Mouse (Mus musculus): Measurements from ENCODE around the gene B4galt3. TPM values are rescaled to one million over a fixed set of nuclear protein-coding genes. Genes with fewer than 3 reads are reported as not detected.

B4galt3 gene
- polyA plus RNA-seq, 1 experiment from 2014 or later: 23.2 TPM

DNA sequence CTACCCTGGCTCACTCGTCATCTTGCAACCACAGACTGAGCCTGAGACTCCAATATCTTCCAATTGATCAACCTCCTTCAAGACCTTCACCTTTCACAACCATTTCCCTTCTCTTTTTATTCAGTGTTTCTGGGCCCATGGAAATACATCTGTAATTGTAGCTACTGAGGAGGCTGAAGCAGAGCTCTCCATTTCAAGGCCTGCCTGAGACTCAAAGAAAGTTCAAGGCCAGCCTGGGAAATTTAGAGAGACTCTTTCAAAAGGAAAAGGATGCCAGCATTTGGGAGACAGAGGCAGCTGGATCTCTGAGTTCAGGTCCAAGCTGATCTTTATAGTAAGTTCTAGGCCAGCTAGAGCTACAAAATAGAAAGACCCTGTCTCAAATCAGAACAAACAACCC lies 42.2 kb upstream of the B4galt3 start:
- H3K9me3 ChIP-seq (replicated peaks; ENCODE audit: control insufficient read depth, low read length): no peaks in the 10 kb centered on the region
- ATAC-seq (ENCODE audit: low read depth): no peak

DNA sequence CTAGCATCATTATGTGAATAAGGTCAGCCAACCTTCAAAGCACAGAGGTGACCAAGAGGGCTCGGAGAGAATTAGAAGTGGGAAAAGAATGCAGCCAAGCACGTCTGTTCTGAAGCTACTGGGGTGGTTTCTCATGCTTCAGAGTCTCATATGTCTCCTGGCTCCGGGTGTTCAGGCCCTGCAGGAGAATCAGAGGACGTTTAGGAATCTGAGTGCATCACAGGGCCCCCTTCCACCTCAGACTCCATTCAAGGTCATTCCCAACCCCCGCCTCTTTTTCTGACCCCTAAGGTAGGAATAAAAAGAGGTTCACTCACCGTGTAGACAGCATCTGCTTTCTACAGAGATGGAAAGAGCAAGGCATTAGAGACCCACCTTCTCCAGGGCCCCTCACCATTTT lies 40.4 kb upstream of the B4galt3 start:
- 65% methylated on average over 6 of the region's 6 CpGs for WGBS (ENCODE audit: insufficient replicate concordance)
- Histone ChIP-seq H3K4me1 (ENCODE audit: control insufficient read depth, low read depth, low read length) (peaks cover 21% of the 10 kb centered on the region), H3K27me3 (ENCODE audit: control insufficient read depth, insufficient read depth, low read depth, low read length) (no peaks in the 10 kb centered on the region), H3K9me3 (replicated peaks; ENCODE audit: control insufficient read depth, low read length) (no peaks in the 10 kb centered on the region), H3K4me2 (ENCODE audit: low read depth, low read length) (no peak overlapping the region), H3K27ac (ENCODE audit: low read length) (no peak overlapping the region), H3K4me3 (ENCODE audit: low read depth, low read length) (no peak overlapping the region), H3K9ac (ENCODE audit: low read depth, low read length) (no peak overlapping the region), H3K36me3 (ENCODE audit: control insufficient read depth, insufficient read depth) (no peaks in the 10 kb centered on the region)
- no peak for ATAC-seq (ENCODE audit: low read depth)

More for the DNA sequence above, 42.2 kb upstream of the B4galt3 start:
- H3K4me2 ChIP-seq (ENCODE audit: low read depth, low read length): no peak overlapping the region
- no peaks in the 10 kb centered on the region for H3K27me3 ChIP-seq (ENCODE audit: control insufficient read depth, insufficient read depth, low read depth, low read length)
- H3K4me1 ChIP-seq (ENCODE audit: control insufficient read depth, low read depth, low read length): peaks cover 14% of the 10 kb centered on the region
- no peak overlapping the region for H3K27ac ChIP-seq (ENCODE audit: low read length)
- 18% methylated on average over 1 of the region's 1 CpGs for WGBS (ENCODE audit: insufficient replicate concordance)
- no peak overlapping the region for H3K9ac ChIP-seq (ENCODE audit: low read depth, low read length)
- H3K36me3 ChIP-seq (ENCODE audit: control insufficient read depth, insufficient read depth): no peaks in the 10 kb centered on the region
- H3K4me3 ChIP-seq (ENCODE audit: low read depth, low read length): no peak overlapping the region

DNA sequence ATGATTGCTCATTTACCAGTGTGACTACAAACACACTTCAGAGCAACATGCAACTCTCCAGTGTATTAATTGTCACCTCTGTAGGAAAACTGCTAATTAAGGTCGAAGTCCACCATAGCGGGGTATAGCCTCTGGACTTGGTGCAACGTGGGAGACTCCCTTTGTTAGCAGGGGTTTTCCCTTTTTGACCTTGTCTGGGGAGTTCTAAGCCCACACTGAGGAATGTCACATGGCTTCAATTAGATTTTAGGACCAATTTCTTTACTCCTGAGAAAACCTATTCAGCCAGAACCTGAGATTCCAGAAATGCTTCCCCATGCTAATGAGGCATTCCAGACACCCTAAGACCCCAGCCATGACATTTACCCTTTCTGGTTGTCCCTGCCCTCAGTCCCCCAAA lies 39.9 kb upstream of the B4galt3 start:
- Histone ChIP-seq H3K4me1 (ENCODE audit: control insufficient read depth, low read depth, low read length) (peaks cover 21% of the 10 kb centered on the region), H3K27me3 (ENCODE audit: control insufficient read depth, insufficient read depth, low read depth, low read length) (no peaks in the 10 kb centered on the region), H3K4me2 (ENCODE audit: low read depth, low read length) (no peak overlapping the region), H3K36me3 (ENCODE audit: control insufficient read depth, insufficient read depth) (no peaks in the 10 kb centered on the region), H3K27ac (ENCODE audit: low read length) (no peak overlapping the region), H3K9ac (ENCODE audit: low read depth, low read length) (no peak overlapping the region), H3K9me3 (replicated peaks; ENCODE audit: control insufficient read depth, low read length) (no peaks in the 10 kb centered on the region), H3K4me3 (ENCODE audit: low read depth, low read length) (no peak overlapping the region)
- ATAC-seq (ENCODE audit: low read depth): no peak
- WGBS (ENCODE audit: insufficient replicate concordance): 69% methylated on average over 3 of the region's 3 CpGs

DNA sequence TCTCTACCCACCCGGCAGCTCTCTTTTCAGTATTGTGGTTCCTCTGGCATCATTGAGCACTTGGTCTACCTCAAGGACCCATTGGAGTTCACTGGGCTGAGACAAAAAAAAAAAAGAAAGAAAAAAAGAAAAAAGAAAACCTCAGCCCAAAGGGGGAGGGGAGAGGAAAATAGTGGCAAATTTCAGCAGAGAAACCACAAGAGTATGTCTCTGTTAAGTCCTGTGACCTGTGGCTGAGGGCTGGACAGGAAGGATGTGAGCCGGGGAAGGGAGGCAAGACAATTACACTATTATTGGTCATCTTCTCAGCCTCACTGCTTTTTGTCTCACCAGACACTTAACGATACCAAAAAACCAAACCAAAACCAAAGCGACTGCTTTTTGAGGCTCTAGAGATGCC lies 38.3 kb upstream of the B4galt3 start:
- Histone ChIP-seq H3K4me3 (ENCODE audit: low read depth, low read length) (peak overlapping the region; percentile 47), H3K36me3 (ENCODE audit: control insufficient read depth, insufficient read depth) (peaks cover 7% of the 10 kb centered on the region), H3K9me3 (replicated peaks; ENCODE audit: control insufficient read depth, low read length) (no peaks in the 10 kb centered on the region), H3K4me2 (ENCODE audit: low read depth, low read length) (0 out of 2 replicates have a peak overlapping the region, but pooled peaks have one; percentile 26), H3K27me3 (ENCODE audit: control insufficient read depth, insufficient read depth, low read depth, low read length) (no peaks in the 10 kb centered on the region), H3K9ac (ENCODE audit: low read depth, low read length) (no peak overlapping the region), H3K27ac (ENCODE audit: low read length) (no peak overlapping the region; the same call in 1 of the 2 replicates), H3K4me1 (ENCODE audit: control insufficient read depth, low read depth, low read length) (peaks cover 21% of the 10 kb centered on the region)
- no peak for ATAC-seq (ENCODE audit: low read depth)
- WGBS (ENCODE audit: insufficient replicate concordance): 35% methylated on average over 4 of the region's 4 CpGs

DNA sequence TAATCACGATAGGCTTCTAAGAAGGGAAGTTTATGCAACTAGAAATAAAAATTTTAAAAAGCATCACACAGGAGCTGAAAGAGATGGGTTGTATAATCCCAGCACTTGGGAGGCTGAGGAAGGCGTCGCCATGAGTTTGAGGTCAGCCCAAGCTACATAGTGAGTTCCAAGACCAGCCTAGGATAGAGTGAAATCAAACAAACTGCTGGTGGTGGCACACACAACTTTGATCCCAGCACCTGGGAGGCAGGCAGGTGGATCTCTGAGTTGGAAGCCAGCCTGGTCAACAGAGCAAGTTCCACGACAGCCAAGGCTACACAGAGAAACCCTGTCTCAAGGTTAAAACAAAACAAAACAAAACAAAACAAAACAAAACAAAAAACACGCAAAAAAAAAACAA lies 37.8 kb upstream of the B4galt3 start:
- H3K4me1 ChIP-seq (ENCODE audit: control insufficient read depth, low read depth, low read length): peaks cover 21% of the 10 kb centered on the region
- peak overlapping the region; percentile 26; the same call in 1 of the 2 replicates for H3K4me2 ChIP-seq (ENCODE audit: low read depth, low read length)
- WGBS (ENCODE audit: insufficient replicate concordance): 52% methylated on average over 5 of the region's 5 CpGs
- no peaks in the 10 kb centered on the region for H3K9me3 ChIP-seq (replicated peaks; ENCODE audit: control insufficient read depth, low read length)
- H3K9ac ChIP-seq (ENCODE audit: low read depth, low read length): no peak overlapping the region; the same call in 1 of the 2 replicates
- peak overlapping the region; percentile 47 for H3K4me3 ChIP-seq (ENCODE audit: low read depth, low read length)
- no peaks in the 10 kb centered on the region for H3K27me3 ChIP-seq (ENCODE audit: control insufficient read depth, insufficient read depth, low read depth, low read length)
- H3K36me3 ChIP-seq (ENCODE audit: control insufficient read depth, insufficient read depth): peaks cover 10% of the 10 kb centered on the region
- ATAC-seq (ENCODE audit: low read depth): 0 out of 2 replicates have a peak, but pooled peaks have one; percentile 17
- H3K27ac ChIP-seq (ENCODE audit: low read length): peak overlapping the region; percentile 61; the same call in 1 of the 2 replicates

DNA sequence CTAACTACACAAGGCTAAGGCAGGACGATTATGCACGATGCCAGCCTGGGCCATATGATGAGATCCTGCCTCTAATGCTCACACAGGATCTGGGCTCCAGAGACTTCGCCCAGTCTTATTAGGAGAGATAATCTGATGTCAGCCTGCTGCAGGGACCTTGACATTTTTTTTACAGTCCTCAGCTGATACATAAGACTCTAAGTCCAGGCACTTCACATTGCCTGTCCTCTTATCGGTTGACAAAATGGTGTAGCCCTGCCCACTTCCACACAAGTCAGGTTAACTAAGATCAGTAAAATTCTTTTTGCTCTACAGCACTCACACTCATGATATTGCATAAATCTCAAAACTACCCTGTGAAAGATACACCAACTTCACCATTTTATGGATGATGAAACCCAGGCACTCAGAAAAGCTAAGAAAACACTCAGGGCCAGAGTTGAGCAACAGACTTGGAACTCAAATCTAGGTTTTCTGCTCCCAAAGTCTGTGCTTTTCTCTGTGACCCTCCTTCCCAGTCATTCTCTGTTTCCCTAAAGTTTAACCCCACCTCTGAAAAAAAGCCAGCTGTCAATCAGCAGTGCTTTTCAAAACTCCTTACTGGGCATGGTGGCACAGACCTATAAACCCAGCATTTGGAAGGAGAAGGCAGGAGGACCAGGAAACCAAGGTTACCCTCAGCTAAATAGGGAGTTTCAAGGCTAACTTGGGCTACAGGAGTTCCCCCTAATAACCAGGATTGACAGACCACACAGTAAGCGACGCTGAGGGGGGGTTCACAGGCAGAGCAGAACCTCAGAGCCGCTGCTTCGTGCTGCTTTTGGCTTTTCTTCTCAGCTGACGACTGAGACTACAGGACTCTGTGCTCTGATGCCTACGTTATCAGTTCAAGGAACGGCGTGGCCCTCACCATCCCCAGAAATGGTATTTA lies 37.1 kb upstream of the B4galt3 start:
- Histone ChIP-seq H3K9ac (ENCODE audit: low read depth, low read length) (peak overlapping the region; percentile 16; the same call in 1 of the 2 replicates), H3K4me1 (ENCODE audit: control insufficient read depth, low read depth, low read length) (peaks cover 24% of the 10 kb centered on the region), H3K9me3 (replicated peaks; ENCODE audit: control insufficient read depth, low read length) (no peaks in the 10 kb centered on the region), H3K4me2 (ENCODE audit: low read depth, low read length) (peak overlapping the region; percentile 26; the same call in 1 of the 2 replicates), H3K4me3 (ENCODE audit: low read depth, low read length) (peak overlapping the region; percentile 47), H3K27me3 (ENCODE audit: control insufficient read depth, insufficient read depth, low read depth, low read length) (no peaks in the 10 kb centered on the region), H3K27ac (ENCODE audit: low read length) (peak overlapping the region; percentile 61), H3K36me3 (ENCODE audit: control insufficient read depth, insufficient read depth) (peaks cover 13% of the 10 kb centered on the region)
- ATAC-seq (ENCODE audit: low read depth): no peak; the same call in 1 of the 2 replicates
- 35% methylated on average over 12 of the region's 12 CpGs for WGBS (ENCODE audit: insufficient replicate concordance)

DNA sequence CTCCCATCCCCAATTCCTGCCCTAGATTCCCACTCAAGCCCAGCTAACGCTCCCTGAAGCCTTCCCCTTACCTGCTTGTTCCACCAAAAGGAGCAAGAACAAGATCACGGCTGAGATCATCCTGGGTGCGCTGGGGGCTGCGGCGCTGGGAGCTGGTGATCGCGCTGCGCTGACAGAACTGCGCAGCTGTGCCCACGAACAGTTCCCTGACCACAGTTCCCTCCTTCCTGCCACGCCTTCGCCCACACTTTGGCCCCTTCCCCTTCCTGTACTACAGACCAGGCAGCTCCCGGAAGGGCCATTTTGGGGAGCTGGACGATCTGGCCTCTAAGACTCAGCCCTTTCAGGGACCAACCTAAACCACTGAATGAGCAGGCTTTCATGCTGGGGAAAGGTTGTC lies 36.0 kb upstream of the B4galt3 start, which contains the start of gene Fcer1g:
Gene Fcer1g, minus strand, starts transcription at position 240 of the 400 bp plus-strand sequence.
- Histone ChIP-seq H3K36me3 (ENCODE audit: control insufficient read depth, insufficient read depth) (peaks cover 20% of the 10 kb centered on the region), H3K4me3 (ENCODE audit: low read depth, low read length) (peak within 1 kb of the TSS; percentile 47), H3K9ac (ENCODE audit: low read depth, low read length) (peak within 1 kb of the TSS; percentile 7; the same call in 1 of the 2 replicates), H3K27me3 (ENCODE audit: control insufficient read depth, insufficient read depth, low read depth, low read length) (no peaks in the 10 kb centered on the region), H3K9me3 (replicated peaks; ENCODE audit: control insufficient read depth, low read length) (no peaks in the 10 kb centered on the region), H3K4me2 (ENCODE audit: low read depth, low read length) (no peak within 1 kb of the TSS), H3K27ac (ENCODE audit: low read length) (peak within 1 kb of the TSS; percentile 61), H3K4me1 (ENCODE audit: control insufficient read depth, low read depth, low read length) (peaks cover 24% of the 10 kb centered on the region)
- ATAC-seq (ENCODE audit: low read depth): no peak
- 26% methylated on average over 14 of the region's 14 CpGs for WGBS (ENCODE audit: insufficient replicate concordance)

DNA sequence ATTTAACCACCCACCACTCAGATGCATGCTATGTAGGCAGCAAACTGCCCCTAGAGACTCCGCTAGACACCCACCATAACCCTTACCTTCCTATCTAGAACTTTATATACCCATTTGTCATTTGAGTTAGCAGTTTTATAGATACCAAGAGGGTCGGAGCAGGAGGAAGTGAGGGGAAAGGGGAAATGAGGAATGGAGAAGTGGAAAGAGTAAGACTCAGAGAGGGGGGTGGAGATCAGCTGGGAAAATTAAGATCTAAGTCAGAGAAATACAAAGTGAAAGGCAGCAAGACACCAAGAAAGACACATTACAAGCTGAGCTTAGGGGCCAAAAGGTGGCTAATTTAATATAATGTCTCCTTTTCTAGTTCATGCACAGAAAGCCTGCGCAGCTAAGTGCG lies 35.6 kb upstream of the B4galt3 start:
- Histone ChIP-seq H3K4me1 (ENCODE audit: control insufficient read depth, low read depth, low read length) (peaks cover 24% of the 10 kb centered on the region), H3K4me2 (ENCODE audit: low read depth, low read length) (no peak overlapping the region), H3K4me3 (ENCODE audit: low read depth, low read length) (no peak overlapping the region), H3K9me3 (replicated peaks; ENCODE audit: control insufficient read depth, low read length) (no peaks in the 10 kb centered on the region), H3K27me3 (ENCODE audit: control insufficient read depth, insufficient read depth, low read depth, low read length) (no peaks in the 10 kb centered on the region), H3K27ac (ENCODE audit: low read length) (peak overlapping the region; percentile 29), H3K9ac (ENCODE audit: low read depth, low read length) (no peak overlapping the region), H3K36me3 (ENCODE audit: control insufficient read depth, insufficient read depth) (peaks cover 20% of the 10 kb centered on the region)
- 74% methylated on average over 4 of the region's 4 CpGs for WGBS (ENCODE audit: insufficient replicate concordance)
- ATAC-seq (ENCODE audit: low read depth): no peak

DNA sequence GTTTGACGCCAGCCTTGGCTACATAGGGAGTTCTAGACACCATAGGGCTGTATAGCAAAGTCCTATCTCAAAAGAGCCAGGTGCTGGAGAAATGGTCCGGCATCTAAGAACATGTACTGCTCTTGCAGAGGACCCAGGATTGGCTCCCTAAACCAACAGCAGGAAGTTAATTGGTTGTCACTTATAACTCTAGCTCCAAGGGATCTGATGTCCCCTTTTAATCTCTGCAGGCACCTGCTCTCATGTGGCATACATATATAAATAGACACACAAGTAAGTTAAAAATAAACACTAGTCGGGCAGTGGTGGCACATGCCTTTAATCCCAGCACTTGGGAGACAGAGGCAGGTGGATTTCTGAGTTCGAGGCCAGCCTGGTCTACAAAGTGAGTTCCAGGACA lies 34.3 kb upstream of the B4galt3 start:
- 65% methylated on average over 4 of the region's 4 CpGs for WGBS (ENCODE audit: insufficient replicate concordance)
- Histone ChIP-seq H3K27me3 (ENCODE audit: control insufficient read depth, insufficient read depth, low read depth, low read length) (no peaks in the 10 kb centered on the region), H3K4me1 (ENCODE audit: control insufficient read depth, low read depth, low read length) (peaks cover 24% of the 10 kb centered on the region), H3K9me3 (replicated peaks; ENCODE audit: control insufficient read depth, low read length) (no peaks in the 10 kb centered on the region), H3K36me3 (ENCODE audit: control insufficient read depth, insufficient read depth) (peaks cover 20% of the 10 kb centered on the region), H3K9ac (ENCODE audit: low read depth, low read length) (no peak overlapping the region), H3K4me3 (ENCODE audit: low read depth, low read length) (no peak overlapping the region), H3K4me2 (ENCODE audit: low read depth, low read length) (no peak overlapping the region), H3K27ac (ENCODE audit: low read length) (no peak overlapping the region)
- ATAC-seq (ENCODE audit: low read depth): no peak

Data from liver, embryonic 16.5 days (tissue).